Mouse (Mus musculus) MEL (cell line): ENCODE measurements around the gene Tmem251. TPM values are rescaled to one million over a fixed set of nuclear protein-coding genes. Genes with fewer than 3 reads are reported as not detected.

Experiments used
- DNase-seq: peaks from one replicate; pipeline ENCODE4 v3.0.0; 2011; ENCODE audit warnings: low read depth, low spot score
- H3K27ac ChIP-seq: 2 replicates; pipeline ENCODE4 v1.5.1; 2012; ENCODE audit warnings: low read depth, mild to moderate bottlenecking, control low read depth, low read length, moderate library complexity; ENCODE audit not compliant: control insufficient read depth
- H3K27me3 ChIP-seq, 2 experiments: fragments of 150-350 bp in 1 of 2; sonication (generic) in 1 of 2; 2 replicates each; pipeline ENCODE4 v1.6.1; 2012; ENCODE audit warnings: low read length in 2 of 2, mild to moderate bottlenecking in 2 of 2, improper control_type of control experiment in 1 of 2, moderate library complexity in 1 of 2; ENCODE audit not compliant: insufficient read depth in 2 of 2, control insufficient read depth in 1 of 2
- H3K36me3 ChIP-seq, 2 experiments: 2 replicates each; pipeline ENCODE4 v1.6.1; 2012 to 2014; ENCODE audit warnings: low read length in 2 of 2, improper control_type of control experiment in 1 of 2, inconsistent platforms in 1 of 2, mild to moderate bottlenecking in 1 of 2; ENCODE audit not compliant: insufficient read depth in 2 of 2, control insufficient read depth in 1 of 2
- H3K4me1 ChIP-seq, 2 experiments: fragments of 150-350 bp in 1 of 2; sonication (generic) in 1 of 2; 2 replicates each; pipeline ENCODE4 v1.6.1; 2012; ENCODE audit warnings: low read length in 2 of 2, improper control_type of control experiment in 1 of 2, mild to moderate bottlenecking in 1 of 2; ENCODE audit not compliant: insufficient read depth in 2 of 2, control insufficient read depth in 1 of 2
- H3K4me3 ChIP-seq, 2 experiments: fragments of 150-350 bp in 1 of 2; sonication (generic) in 1 of 2; 2 replicates each; pipeline ENCODE4 v1.5.1; 2012; ENCODE audit warnings: low read depth in 2 of 2, low read length in 2 of 2, mild to moderate bottlenecking in 2 of 2, moderate library complexity in 2 of 2, control low read depth in 1 of 2, improper control_type of control experiment in 1 of 2; ENCODE audit not compliant: control insufficient read depth in 1 of 2, insufficient read depth in 1 of 2
- H3K79me2 ChIP-seq: 2 replicates; pipeline ENCODE4 v1.6.1; 2012; ENCODE audit warnings: mild to moderate bottlenecking, low read length, moderate library complexity; ENCODE audit not compliant: control insufficient read depth, poor library complexity, insufficient read depth
- H3K9ac ChIP-seq: 2 replicates; pipeline ENCODE4 v1.6.1; 2012; ENCODE audit warnings: low read depth, mild to moderate bottlenecking, control low read depth, low read length, moderate library complexity; ENCODE audit not compliant: control insufficient read depth, poor library complexity, severe bottlenecking
- H3K9me3 ChIP-seq: fragments of 150-350 bp; sonication (generic); replicated peaks from 2 replicates; pipeline ENCODE4 v1.6.1; 2012; ENCODE audit warnings: mild to moderate bottlenecking, low read length, improper control_type of control experiment, moderate library complexity; ENCODE audit not compliant: insufficient read depth
- CHD1 ChIP-seq: IDR thresholded peaks from 2 replicates; pipeline ENCODE4 v1.6.1; 2012; ENCODE audit warnings: low read depth, mild to moderate bottlenecking, inconsistent platforms, low read length, improper control_type of control experiment
- ELF1 ChIP-seq: IDR thresholded peaks from 2 replicates; pipeline ENCODE4 v1.6.1; 2014; ENCODE audit warnings: low read depth, mild to moderate bottlenecking, inconsistent platforms, low read length, improper control_type of control experiment, moderate library complexity
- GABPA ChIP-seq: IDR thresholded peaks from 2 replicates; pipeline ENCODE4 v1.6.1; 2012; ENCODE audit warnings: low read depth, mild to moderate bottlenecking, inconsistent platforms, low read length, improper control_type of control experiment, moderate library complexity
- GATA1 ChIP-seq: IDR thresholded peaks from 2 replicates; pipeline ENCODE4 v1.6.1; 2011; ENCODE audit warnings: low read depth, low read length, improper control_type of control experiment
- HCFC1 ChIP-seq: IDR thresholded peaks from 2 replicates; pipeline ENCODE4 v1.6.1; 2012; ENCODE audit warnings: low read depth, mild to moderate bottlenecking, inconsistent platforms, low read length, improper control_type of control experiment, moderate library complexity
- MAFK ChIP-seq: IDR thresholded peaks from 2 replicates; pipeline ENCODE4 v1.6.1; 2011; ENCODE audit warnings: low read depth, mild to moderate bottlenecking, low read length, improper control_type of control experiment, borderline replicate concordance
- MAX ChIP-seq: IDR thresholded peaks from 2 replicates; pipeline ENCODE4 v1.6.1; 2011; ENCODE audit warnings: low read length, improper control_type of control experiment
- MAZ ChIP-seq: IDR thresholded peaks from 2 replicates; pipeline ENCODE4 v1.6.1; 2012; ENCODE audit warnings: low read depth, mild to moderate bottlenecking, inconsistent platforms, low read length, improper control_type of control experiment
- MYC ChIP-seq: IDR thresholded peaks from 2 replicates; pipeline ENCODE4 v1.6.1; 2011; ENCODE audit warnings: low read depth, mild to moderate bottlenecking, low read length, improper control_type of control experiment, moderate library complexity
- NRF1 ChIP-seq: IDR thresholded peaks from 2 replicates; pipeline ENCODE4 v1.6.1; 2014; ENCODE audit warnings: low read depth, mild to moderate bottlenecking, inconsistent platforms, low read length, improper control_type of control experiment, moderate library complexity; ENCODE audit not compliant: poor library complexity, insufficient read depth, severe bottlenecking
- POLR2AphosphoS2 ChIP-seq: IDR thresholded peaks from 2 replicates; pipeline ENCODE4 v1.6.1; 2011; ENCODE audit warnings: low read length, improper control_type of control experiment
- POLR2AphosphoS5 ChIP-seq: IDR thresholded peaks from 2 replicates; pipeline ENCODE4 v1.6.1; 2012; ENCODE audit warnings: low read depth, borderline replicate concordance, mild to moderate bottlenecking, inconsistent platforms, low read length, moderate library complexity, mixed read lengths
- RAD21 ChIP-seq: IDR thresholded peaks from 2 replicates; pipeline ENCODE4 v1.6.1; 2011; ENCODE audit warnings: mild to moderate bottlenecking, low read depth, low read length, improper control_type of control experiment
- RCOR1 ChIP-seq: IDR thresholded peaks from 2 replicates; pipeline ENCODE4 v1.6.1; 2012; ENCODE audit warnings: low read depth, mild to moderate bottlenecking, inconsistent platforms, low read length, improper control_type of control experiment
- TCF12 ChIP-seq: IDR thresholded peaks from 2 replicates; pipeline ENCODE4 v1.6.1; 2014; ENCODE audit warnings: low read depth, mild to moderate bottlenecking, inconsistent platforms, low read length, improper control_type of control experiment, moderate library complexity
- UBTF ChIP-seq: IDR thresholded peaks from 2 replicates; pipeline ENCODE4 v1.6.1; 2012; ENCODE audit warnings: low read depth, mild to moderate bottlenecking, inconsistent platforms, low read length, improper control_type of control experiment, moderate library complexity, borderline replicate concordance; ENCODE audit not compliant: insufficient read depth
- USF1 ChIP-seq: IDR thresholded peaks from 2 replicates; pipeline ENCODE4 v1.6.1; 2014; ENCODE audit warnings: low read depth, mild to moderate bottlenecking, inconsistent platforms, low read length, improper control_type of control experiment, moderate library complexity
- ZMIZ1 ChIP-seq: IDR thresholded peaks from 2 replicates; pipeline ENCODE4 v1.6.1; 2012; ENCODE audit warnings: low read depth, mild to moderate bottlenecking, inconsistent platforms, low read length, improper control_type of control experiment, moderate library complexity
- polyA plus RNA-seq, 2 experiments: library from polyadenylated mRNA; stranded (reverse) in 1 of 2; unstranded in 1 of 2; fragments of >175 nt in 1 of 2; fragments of >200 nt in 1 of 2; gene quantifications; 2 replicates each; pipeline versions ENCODE4 v1.2.1 to v1.2.4; 2012; ENCODE audit warnings: low replicate concordance in 2 of 2, low read depth in 1 of 2; ENCODE audit not compliant: insufficient read length in 2 of 2, insufficient read depth in 1 of 2, missing spikeins in 1 of 2
- total RNA-seq: library from RNA; depleted of rRNA; stranded (reverse); fragments of 300-350 nt; gene quantifications from 2 replicates; pipeline ENCODE4 v1.2.3, GENCODE M21; 2012

Gene Tmem251
- total and polyA plus RNA-seq, 3 experiments, result 9.0 to 57.5 (median 11.4) TPM

DNA sequence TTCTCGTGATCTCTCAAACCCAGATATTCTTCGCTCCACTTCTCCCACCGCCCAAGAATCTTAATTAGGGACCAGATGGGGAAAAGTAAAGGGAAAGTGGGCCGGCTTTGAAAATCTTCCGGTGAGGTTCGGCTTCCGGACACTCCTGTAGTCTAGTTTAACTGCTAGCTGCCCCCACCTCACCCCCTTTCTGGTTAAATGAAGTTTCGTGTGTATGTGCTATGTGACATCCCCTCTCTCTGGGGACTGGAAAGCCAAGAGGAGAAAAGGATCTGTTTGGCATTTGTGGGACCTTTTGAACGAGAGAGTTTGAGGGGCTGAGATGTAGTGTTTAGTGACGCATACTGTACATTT lies 14.8 kb downstream of the Tmem251 start, which contains the start of gene Gm20604:
TSS of gene Gm20604 (minus strand) at position 270 of the 354 bp plus-strand sequence.
- H3K36me3 ChIP-seq, result peaks cover 6 to 33% of the 10 kb centered on the region in 2 experiments
- peak; percentile 55 for DNase-seq
- TF ChIP-seq MAZ (peak; percentile 63; the same call in 1 of the 2 replicates), RCOR1 (no peak)
- peak within 1 kb of the TSS; percentile 85 to 94 for H3K4me3 ChIP-seq
- peak within 1 kb of the TSS; percentile 69 for H3K27ac ChIP-seq
- H3K79me2 ChIP-seq, result peaks cover 55% of the 10 kb centered on the region
- H3K9me3 ChIP-seq, result no peaks in the 10 kb centered on the region
- peak within 1 kb of the TSS; percentile 87 for H3K9ac ChIP-seq
- H3K27me3 ChIP-seq, result no peaks in the 10 kb centered on the region
- peaks cover 0 to 11% of the 10 kb centered on the region in 2 experiments; a peak in 2 of 4 replicates for H3K4me1 ChIP-seq

DNA sequence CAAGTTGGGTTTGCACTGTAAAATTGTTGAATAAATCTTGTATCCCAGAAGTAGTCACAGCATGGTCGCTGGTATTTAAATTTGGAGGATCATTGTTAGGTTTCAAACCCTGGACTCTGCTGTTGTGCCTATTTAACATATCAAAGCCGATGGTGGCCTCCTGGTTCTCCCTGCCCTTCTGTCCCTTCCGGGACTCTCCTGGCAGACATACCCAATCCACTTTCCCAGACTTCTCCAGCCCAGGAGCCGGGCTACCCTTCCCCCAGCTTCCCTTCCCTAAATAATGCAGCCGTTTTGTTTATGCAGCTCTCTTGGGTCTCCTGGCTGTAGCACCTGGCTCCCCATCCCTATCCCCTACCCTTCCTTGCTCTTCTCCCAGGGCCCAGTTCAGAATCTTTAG lies 15.4 kb downstream of the Tmem251 start:
- Histone ChIP-seq H3K36me3 (peaks cover 8 to 33% of the 10 kb centered on the region in 2 experiments), H3K9me3 (no peaks in the 10 kb centered on the region), H3K4me1 (peaks cover 0 to 11% of the 10 kb centered on the region in 2 experiments; a peak in 2 of 4 replicates), H3K27me3 (no peaks in the 10 kb centered on the region), H3K4me3 (peak overlapping the region; percentile 71 to 94), H3K79me2 (peaks cover 52% of the 10 kb centered on the region), H3K9ac (peak overlapping the region; percentile 87), H3K27ac (0 out of 2 replicates have a peak overlapping the region, but pooled peaks have one; percentile 52)
- no peak for DNase-seq
- no peak for TF ChIP-seq MAFK
- no peak for TF ChIP-seq RAD21
- TF ChIP-seq NRF1, result no peak
- TF ChIP-seq POLR2AphosphoS2, result no peak
- TF ChIP-seq GABPA, result no peak
- TF ChIP-seq HCFC1, result no peak
- TF ChIP-seq GATA1, result no peak
- TF ChIP-seq, all 39 proteins: peak for 0

DNA sequence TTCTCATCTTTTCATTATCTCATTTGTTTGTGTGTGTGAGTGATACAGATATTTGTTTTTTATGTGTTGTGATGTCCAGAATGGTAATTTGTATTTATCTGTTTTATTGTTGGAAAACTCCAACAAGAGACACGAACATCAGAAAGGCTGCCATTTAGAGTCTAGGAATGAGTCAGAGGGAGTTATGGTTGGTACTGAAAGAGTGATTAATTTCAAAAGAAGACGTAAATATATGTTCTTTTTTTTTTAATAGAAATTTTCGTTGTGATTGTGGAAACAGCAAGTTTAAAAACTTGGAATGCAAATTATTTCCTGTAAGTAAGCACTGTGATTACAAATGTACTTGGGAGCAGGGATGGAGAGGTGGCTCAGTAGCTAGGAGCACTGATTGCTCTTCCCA lies 18.1 kb downstream of the Tmem251 start:
- Histone ChIP-seq H3K9me3 (no peaks in the 10 kb centered on the region), H3K36me3 (peaks cover 12 to 13% of the 10 kb centered on the region in 2 experiments), H3K4me1 (peaks cover 0 to 8% of the 10 kb centered on the region in 2 experiments; a peak in 2 of 4 replicates)

More for the DNA sequence above, 18.1 kb downstream of the Tmem251 start:
- Histone ChIP-seq H3K27ac (no peak overlapping the region), H3K9ac (no peak overlapping the region), H3K4me3 (no peak overlapping the region), H3K27me3 (no peaks in the 10 kb centered on the region), H3K79me2 (peaks cover 32% of the 10 kb centered on the region)
- TF ChIP-seq USF1 (no peak), POLR2AphosphoS2 (no peak), ELF1 (no peak), TCF12 (no peak), ZMIZ1 (no peak), UBTF (no peak), POLR2AphosphoS5 (no peak), RAD21 (no peak), MAX (no peak), CHD1 (no peak), MYC (no peak)
- no peak for DNase-seq
